ENCODE assay signal across 6 mouse cellular contexts in the genomic region with DNA sequence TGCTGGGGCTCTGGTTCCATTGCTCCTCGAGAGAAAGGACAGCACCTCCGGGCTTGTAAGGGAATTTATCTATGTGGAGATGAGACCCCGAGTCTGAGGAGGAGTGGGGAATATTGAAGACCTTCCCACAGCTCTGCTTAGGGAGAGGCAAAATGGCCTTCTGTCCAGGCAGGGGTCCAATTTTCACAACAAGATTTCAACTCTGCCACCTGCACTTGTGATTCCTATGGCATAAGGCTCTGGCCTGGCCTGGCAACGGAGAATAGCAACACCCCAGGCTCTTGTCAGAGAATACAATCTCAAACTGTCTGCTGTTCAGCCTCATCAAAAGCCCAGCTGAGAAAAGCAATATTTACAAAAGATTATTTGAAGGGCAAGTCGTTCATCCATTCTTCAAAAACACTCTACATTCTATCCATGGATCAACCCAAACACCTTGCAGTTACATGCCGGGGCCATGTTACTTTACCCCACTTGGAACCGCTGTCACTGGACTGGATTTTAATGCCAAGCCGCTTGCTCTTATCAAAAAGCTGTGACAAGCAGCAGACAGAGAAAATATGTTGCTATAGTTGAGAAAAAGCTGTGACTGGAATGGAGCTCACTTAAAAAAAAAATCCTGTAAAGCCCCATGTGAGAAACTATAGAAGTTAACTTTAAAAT.
"Had no signal": no experiment of that assay in that cellular context is flagged by ENCODE, and none has a peak within 500 bp of the region (broad histone marks: within the 10 kb centered on the region; RNA-seq: fewer than 3 reads in every experiment).

No protein-coding gene starts in this region.

- DNase-seq: kidney, postnatal 25 days; lung, adult 18-20 months; right cerebral cortex, postnatal 4 days; spleen, adult 18-20 months; thymus, adult 18-20 months; thymus, postnatal 14 days had no signal
